Mouse (Mus musculus) limb, embryonic 10.5 days (tissue): ENCODE data around the gene Dmbt1. TPM values are rescaled to one million over a fixed set of nuclear protein-coding genes. Genes with fewer than 3 reads are reported as not detected.

Experiments used
- DNase-seq: peaks from one replicate; pipeline ENCODE4 v3.0.0-alpha.2; 2017; ENCODE audit warnings: low spot score
- H3K27ac ChIP-seq: fragments of 300-500 bp; sonication (generic); 2 replicates; pipeline ENCODE4 v1.5.1; 2016; ENCODE audit warnings: mild to moderate bottlenecking
- H3K27me3 ChIP-seq: fragments of 300-500 bp; sonication (generic); 2 replicates; pipeline ENCODE4 v1.6.1; 2016; ENCODE audit warnings: low read depth, mild to moderate bottlenecking; ENCODE audit not compliant: poor library complexity, severe bottlenecking
- H3K36me3 ChIP-seq: fragments of 300-500 bp; sonication (generic); 2 replicates; pipeline ENCODE4 v1.6.1; 2016; ENCODE audit warnings: mild to moderate bottlenecking, moderate library complexity
- H3K4me1 ChIP-seq: fragments of 300-500 bp; sonication (generic); 2 replicates; pipeline ENCODE4 v1.6.1; 2016
- H3K4me3 ChIP-seq: fragments of 300-500 bp; sonication (generic); 2 replicates; pipeline ENCODE4 v1.5.1; 2016; ENCODE audit warnings: mild to moderate bottlenecking, moderate library complexity
- H3K9me3 ChIP-seq: fragments of 300-500 bp; sonication (generic); replicated peaks from 2 replicates; pipeline ENCODE4 v1.6.1; 2016; ENCODE audit warnings: mild to moderate bottlenecking
- whole genome bisulfite sequencing: fragments of 180-500 bp; shearing (Covaris S2); methylation state at CpG from one replicate; pipeline ENCODE4 v1.1.7; 2016; 5-methylcytosine and 5-hydroxymethylcytosine counted together
- polyA plus RNA-seq: library from polyadenylated mRNA; unstranded; fragments of >200 nt; fragmentation: Nextera tagmentation; extraction: Ambion mirVana; gene quantifications from 2 replicates; pipeline ENCODE4 v1.2.1, GENCODE M21; 2016

Dmbt1 gene
- polyA plus RNA-seq, result not detected in 2 replicates

GRCm38 (mm10) chr7:131031755-131032154 is at the start of gene Dmbt1:
TSS of gene Dmbt1 (plus strand) at chr7:131032053.
- WGBS, result 79% methylated on average over 5 of the region's 5 CpGs
- no peaks in the 10 kb centered on the region for H3K27me3 ChIP-seq
- no peak for DNase-seq

GRCm38 (mm10) chr7:130982371-130982770 is 49.5 kb upstream of the Dmbt1 start:
- WGBS, result 40% methylated on average over 4 of the region's 4 CpGs
- Histone ChIP-seq H3K27ac (peak overlapping the region; percentile 53), H3K9me3 (no peaks in the 10 kb centered on the region), H3K4me3 (no peak overlapping the region), H3K36me3 (no peaks in the 10 kb centered on the region), H3K27me3 (no peaks in the 10 kb centered on the region), H3K4me1 (peaks cover 28% of the 10 kb centered on the region)
- peak; percentile 53 for DNase-seq

More at GRCm38 (mm10) chr7:131031755-131032154, at the start of gene Dmbt1:
- H3K9me3 ChIP-seq, result no peaks in the 10 kb centered on the region
- no peaks in the 10 kb centered on the region for H3K36me3 ChIP-seq
- H3K4me3 ChIP-seq, result no peak within 1 kb of the TSS
- no peaks in the 10 kb centered on the region for H3K4me1 ChIP-seq
- H3K27ac ChIP-seq, result no peak within 1 kb of the TSS

GRCm38 (mm10) chr7:130982881-130983280 is 49.0 kb upstream of the Dmbt1 start:
- 77% methylated on average over 3 of the region's 3 CpGs for WGBS
- H3K4me3 ChIP-seq, result no peak overlapping the region
- peaks cover 23% of the 10 kb centered on the region for H3K4me1 ChIP-seq
- H3K36me3 ChIP-seq, result no peaks in the 10 kb centered on the region
- DNase-seq, result no peak
- no peaks in the 10 kb centered on the region for H3K9me3 ChIP-seq
- 0 out of 2 replicates have a peak overlapping the region, but pooled peaks have one; percentile 53 for H3K27ac ChIP-seq
- no peaks in the 10 kb centered on the region for H3K27me3 ChIP-seq

DNA sequence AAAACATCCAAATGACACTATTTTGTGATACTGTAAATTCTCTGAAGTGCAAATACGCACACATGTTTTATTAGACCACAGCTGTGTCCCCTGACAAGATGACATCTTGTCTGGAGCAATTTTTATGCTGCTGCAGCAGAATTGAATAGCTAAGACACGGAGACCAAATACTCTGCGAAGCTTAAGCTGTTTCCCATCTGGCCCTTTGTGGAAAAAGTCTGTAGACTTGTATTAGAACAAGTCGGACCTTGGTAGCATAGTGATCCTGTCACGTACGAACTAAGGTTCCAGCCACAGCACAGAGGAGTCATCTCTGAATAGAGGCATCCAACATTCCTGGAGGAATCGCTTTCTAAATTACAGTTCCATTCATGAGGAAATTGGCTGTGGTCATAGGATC is 47.6 kb upstream of the Dmbt1 start:
- DNase-seq, result no peak
- 93% methylated on average over 7 of the region's 7 CpGs for WGBS
- Histone ChIP-seq H3K9me3 (no peaks in the 10 kb centered on the region), H3K27ac (no peak overlapping the region), H3K36me3 (no peaks in the 10 kb centered on the region), H3K27me3 (no peaks in the 10 kb centered on the region), H3K4me1 (peaks cover 20% of the 10 kb centered on the region), H3K4me3 (no peak overlapping the region)

DNA sequence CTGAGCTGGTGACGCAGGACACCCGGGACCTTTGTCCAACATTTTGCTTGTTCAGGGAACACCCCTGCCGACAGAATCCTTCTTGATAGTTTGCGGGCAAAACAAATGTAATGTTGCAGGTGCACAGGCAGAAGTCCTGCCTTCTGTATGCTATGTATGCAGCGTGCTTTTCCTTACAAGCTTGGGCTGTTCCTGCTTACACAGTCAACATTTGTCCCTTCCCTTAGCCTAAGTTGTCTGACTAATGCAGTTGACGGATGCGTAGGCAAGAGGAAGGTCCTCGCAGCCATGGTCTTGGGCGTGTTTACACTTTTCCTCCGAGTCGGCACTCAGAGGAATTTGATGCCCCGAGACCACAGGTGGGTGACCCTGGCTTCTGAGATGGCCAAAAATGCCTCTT is 46.7 kb upstream of the Dmbt1 start:
- no peak for DNase-seq
- no peak overlapping the region for H3K27ac ChIP-seq
- H3K27me3 ChIP-seq, result no peaks in the 10 kb centered on the region
- H3K4me3 ChIP-seq, result no peak overlapping the region
- no peaks in the 10 kb centered on the region for H3K9me3 ChIP-seq
- H3K36me3 ChIP-seq, result no peaks in the 10 kb centered on the region
- peaks cover 20% of the 10 kb centered on the region for H3K4me1 ChIP-seq
- 88% methylated on average over 12 of the region's 12 CpGs for WGBS

DNA sequence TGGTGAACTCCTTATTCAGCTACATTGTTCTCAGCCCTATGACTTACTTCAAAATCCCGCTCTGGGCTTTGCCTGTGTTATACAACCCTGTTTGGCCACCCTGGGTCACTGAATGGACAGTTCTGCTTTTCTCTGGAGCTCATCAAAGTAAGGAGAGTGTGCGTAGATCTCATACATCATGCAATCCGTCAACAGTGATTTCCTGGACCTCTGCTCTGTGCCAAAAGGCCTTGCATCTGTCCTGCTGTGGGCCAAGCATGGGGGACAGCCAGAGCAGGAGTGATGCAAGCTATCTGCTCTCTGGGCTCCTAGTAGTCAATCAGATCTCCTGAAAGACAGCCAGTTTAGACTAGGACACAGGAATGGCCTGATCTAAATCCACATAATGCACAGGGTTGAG is 46.1 kb upstream of the Dmbt1 start:
- no peak for DNase-seq
- no peak overlapping the region for H3K27ac ChIP-seq
- no peak overlapping the region for H3K4me3 ChIP-seq
- H3K4me1 ChIP-seq, result peaks cover 20% of the 10 kb centered on the region
- no peaks in the 10 kb centered on the region for H3K9me3 ChIP-seq
- no peaks in the 10 kb centered on the region for H3K27me3 ChIP-seq
- 76% methylated on average over 3 of the region's 3 CpGs for WGBS
- no peaks in the 10 kb centered on the region for H3K36me3 ChIP-seq

DNA sequence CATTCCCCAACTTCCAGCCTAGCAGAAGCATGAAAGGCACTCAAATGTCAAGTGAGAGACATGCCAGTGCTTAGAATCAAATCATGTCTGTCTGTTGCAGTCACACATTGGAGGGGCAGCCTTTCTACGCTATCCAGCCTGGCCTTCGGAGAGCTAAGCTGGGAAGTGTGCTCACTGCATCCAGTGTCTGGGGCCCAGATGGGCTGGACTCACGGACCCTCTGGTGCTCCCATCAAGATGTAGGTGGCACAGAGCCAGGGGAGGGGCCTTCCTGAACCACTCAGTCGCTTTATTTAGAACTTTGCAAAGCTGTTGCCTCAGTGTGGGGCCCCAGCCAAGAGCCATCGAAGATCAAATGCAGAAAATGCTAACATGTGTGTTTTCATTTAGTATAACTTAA is 43.7 kb upstream of the Dmbt1 start:
- Histone ChIP-seq H3K9me3 (no peaks in the 10 kb centered on the region), H3K4me1 (peaks cover 7% of the 10 kb centered on the region; the same call in 1 of the 2 replicates), H3K27me3 (no peaks in the 10 kb centered on the region), H3K27ac (no peak overlapping the region), H3K4me3 (no peak overlapping the region), H3K36me3 (no peaks in the 10 kb centered on the region)
- 81% methylated on average over 5 of the region's 5 CpGs for WGBS
- DNase-seq, result no peak

DNA sequence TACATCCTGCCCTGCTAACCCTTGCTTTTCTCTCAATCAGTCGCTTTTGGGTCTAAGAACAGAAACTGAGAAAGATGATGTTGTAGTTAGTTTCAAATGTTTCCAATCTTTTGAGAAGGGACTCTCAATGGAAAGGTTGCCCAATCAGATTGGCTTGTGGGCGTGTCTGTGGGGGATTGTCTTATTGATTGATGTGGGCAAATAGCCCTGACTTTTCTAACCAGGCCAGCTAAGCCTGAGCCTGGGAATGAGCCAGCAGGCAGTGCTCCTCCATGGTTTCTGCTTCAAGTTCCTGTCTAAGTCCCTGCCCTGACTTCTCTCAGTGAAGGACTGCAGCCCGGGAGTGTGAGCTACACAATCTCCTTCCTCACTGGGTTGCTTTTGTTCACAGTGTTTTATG is 42.5 kb upstream of the Dmbt1 start:
- no peaks in the 10 kb centered on the region for H3K9me3 ChIP-seq
- H3K4me3 ChIP-seq, result no peak overlapping the region
- H3K4me1 ChIP-seq, result peaks cover 4% of the 10 kb centered on the region; the same call in 1 of the 2 replicates
- no peak overlapping the region for H3K27ac ChIP-seq
- 65% methylated on average over 3 of the region's 3 CpGs for WGBS
- H3K27me3 ChIP-seq, result no peaks in the 10 kb centered on the region
- H3K36me3 ChIP-seq, result no peaks in the 10 kb centered on the region
- DNase-seq, result no peak

DNA sequence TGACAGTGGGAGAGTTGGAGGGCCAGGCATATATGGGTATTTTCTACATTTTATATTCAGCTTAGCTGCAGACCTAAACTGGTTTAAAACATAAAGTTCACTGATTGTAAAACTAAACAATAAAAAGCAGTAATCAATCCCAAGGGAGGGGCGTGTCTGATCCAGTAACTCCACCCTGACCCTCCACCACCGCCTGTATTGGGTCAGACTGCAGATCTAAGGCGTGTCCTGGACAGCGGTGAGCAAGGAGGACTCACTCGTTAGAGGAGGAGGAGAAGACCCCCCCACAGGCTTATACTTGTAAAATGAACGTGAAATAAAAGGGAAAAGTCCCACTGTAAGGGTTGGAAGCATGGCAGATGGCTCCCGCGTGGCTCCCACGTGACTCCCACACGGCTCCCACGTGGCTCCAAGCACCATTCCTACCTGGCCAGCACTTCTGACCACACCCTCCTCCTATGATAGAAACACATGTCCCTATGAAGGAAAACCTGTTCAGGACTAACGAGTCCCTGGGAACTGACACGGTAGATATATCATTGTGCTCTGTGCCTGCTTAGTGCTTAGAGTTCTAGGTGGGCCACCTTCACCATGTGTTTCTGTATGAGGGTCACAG is 40.6 kb upstream of the Dmbt1 start:
- Histone ChIP-seq H3K36me3 (no peaks in the 10 kb centered on the region), H3K27me3 (no peaks in the 10 kb centered on the region), H3K4me1 (peaks cover 4% of the 10 kb centered on the region; the same call in 1 of the 2 replicates), H3K27ac (no peak overlapping the region), H3K4me3 (no peak overlapping the region), H3K9me3 (no peaks in the 10 kb centered on the region)
- no peak for DNase-seq
- 90% methylated on average over 13 of the region's 13 CpGs for WGBS

- Histone ChIP-seq H3K9me3 (no peaks in the 10 kb centered on the region), H3K4me3 (no peak overlapping the region), H3K27me3 (no peaks in the 10 kb centered on the region), H3K27ac (no peak overlapping the region), H3K36me3 (no peaks in the 10 kb centered on the region), H3K4me1 (peaks cover 4% of the 10 kb centered on the region; the same call in 1 of the 2 replicates)
- no peak for DNase-seq
- WGBS, result 53% methylated on average over 8 of the region's 8 CpGs
Measured at GRCm38 (mm10) chr7:130993907-130994306, 37.9 kb upstream of the Dmbt1 start.

- Histone ChIP-seq H3K9me3 (no peaks in the 10 kb centered on the region), H3K4me3 (no peak overlapping the region), H3K4me1 (no peaks in the 10 kb centered on the region), H3K27ac (no peak overlapping the region), H3K36me3 (no peaks in the 10 kb centered on the region), H3K27me3 (no peaks in the 10 kb centered on the region)
- no peak for DNase-seq
- 90% methylated on average over 12 of the region's 12 CpGs for WGBS
Measured at GRCm38 (mm10) chr7:131001976-131002726, 29.7 kb upstream of the Dmbt1 start.

DNA sequence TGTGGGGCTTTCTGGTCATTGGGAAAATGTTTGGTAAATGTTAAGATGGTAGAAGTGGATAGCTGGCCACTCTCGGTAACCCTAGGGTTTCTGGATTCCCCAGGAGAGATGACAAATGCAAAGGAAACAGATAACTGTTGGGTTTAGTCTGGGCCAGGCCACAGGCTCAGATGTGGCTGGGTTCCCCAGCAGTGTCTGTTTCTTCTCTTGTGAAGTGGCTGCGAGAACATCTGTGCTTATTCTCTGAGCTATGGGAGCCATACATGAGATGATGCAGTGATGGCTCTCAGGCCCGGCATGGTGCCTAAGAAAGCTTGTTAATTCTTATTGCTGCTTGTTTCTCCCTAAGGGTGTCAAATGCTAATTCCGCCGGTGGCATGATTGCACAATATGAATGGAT is 27.8 kb upstream of the Dmbt1 start:
- no peaks in the 10 kb centered on the region for H3K9me3 ChIP-seq
- H3K36me3 ChIP-seq, result no peaks in the 10 kb centered on the region
- H3K4me3 ChIP-seq, result no peak overlapping the region
- 93% methylated on average over 5 of the region's 5 CpGs for WGBS
- DNase-seq, result no peak
- no peak overlapping the region for H3K27ac ChIP-seq
- no peaks in the 10 kb centered on the region for H3K27me3 ChIP-seq
- no peaks in the 10 kb centered on the region for H3K4me1 ChIP-seq

DNA sequence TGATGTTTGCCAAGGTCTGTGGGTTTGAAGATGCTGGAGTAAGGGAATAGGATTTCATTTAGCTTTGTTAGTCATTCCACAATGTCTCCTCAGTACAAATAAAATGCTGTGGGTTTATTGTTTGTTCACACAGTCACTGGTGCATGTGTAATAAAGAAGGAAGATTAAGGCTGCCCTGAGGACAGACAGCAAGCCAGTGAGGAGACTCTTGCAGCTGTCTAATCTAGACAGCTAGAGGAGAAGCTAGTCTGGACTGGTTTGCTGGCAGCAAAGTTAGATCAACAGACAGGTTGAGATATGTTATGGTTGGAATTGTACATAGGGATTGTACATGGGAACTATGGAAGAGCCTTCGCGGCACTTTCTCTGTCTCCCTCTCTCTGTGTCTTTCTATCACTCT is 24.6 kb upstream of the Dmbt1 start:
- Histone ChIP-seq H3K9me3 (no peaks in the 10 kb centered on the region), H3K4me1 (no peaks in the 10 kb centered on the region), H3K36me3 (no peaks in the 10 kb centered on the region), H3K4me3 (no peak overlapping the region), H3K27me3 (no peaks in the 10 kb centered on the region), H3K27ac (no peak overlapping the region)
- WGBS, result 100% methylated on average over 2 of the region's 2 CpGs
- no peak for DNase-seq
